Mouse (Mus musculus) brain, adult 2 months (tissue): ENCODE data around the gene Tlx2.
A peak's percentile ranks its signal among the peaks of the same experiment; 100 is the strongest.

Experiments
- DNase-seq: peaks from one replicate; pipeline ENCODE4 v3.0.0; 2011; ENCODE audit warnings: low read depth, low spot score

Gene Tlx2

DNA sequence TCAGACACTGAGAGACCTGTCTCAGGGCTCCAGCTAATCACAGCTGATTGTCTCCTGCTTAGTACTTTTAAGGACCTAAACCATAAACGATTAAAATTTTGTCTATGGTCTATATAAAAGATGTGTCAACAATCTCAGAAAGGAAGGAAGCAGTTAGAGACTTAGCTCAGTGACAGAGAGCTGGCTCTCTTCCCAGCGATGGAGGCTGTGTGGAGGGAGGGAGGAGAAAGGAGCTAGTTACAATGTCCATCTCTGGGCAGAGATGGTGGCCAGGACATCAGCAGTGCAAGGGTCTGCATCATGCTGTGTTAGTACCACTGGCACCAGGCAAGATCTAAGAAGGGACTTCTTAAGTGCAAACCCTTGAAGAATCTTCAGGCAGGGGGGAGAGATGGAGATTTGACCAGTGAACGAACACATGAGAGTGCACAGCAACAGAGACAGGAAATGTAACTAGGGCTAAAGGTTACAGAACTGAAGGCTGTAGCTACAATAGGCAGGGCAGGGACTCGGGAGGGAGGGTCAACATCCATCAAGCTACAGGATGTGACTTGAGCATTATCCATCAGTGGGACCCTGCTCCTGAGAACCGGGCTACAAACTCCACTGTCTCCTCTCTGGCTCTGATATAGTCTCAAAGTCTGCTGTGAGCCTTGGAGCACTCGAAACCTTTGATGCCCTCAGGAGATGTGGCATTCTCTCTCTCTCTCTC is 22.5 kb upstream of the Tlx2 start:
- no peak for DNase-seq

DNA sequence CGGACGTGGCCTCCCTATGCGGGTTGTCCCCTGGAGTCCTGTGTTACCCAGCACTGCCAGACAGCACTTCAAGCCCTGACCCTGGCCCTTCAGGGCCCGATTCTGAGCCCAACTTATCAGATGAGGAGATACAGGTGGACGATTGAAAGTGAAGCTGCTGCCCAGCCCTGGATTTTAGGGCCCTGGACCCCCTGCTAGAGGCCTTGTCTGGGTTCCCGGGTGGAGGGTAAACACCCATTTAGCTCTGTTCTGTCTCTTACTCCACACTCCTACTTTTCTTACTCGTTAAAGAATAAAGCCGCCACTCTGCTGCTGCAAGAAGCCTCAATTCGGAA is 17.8 kb upstream of the Tlx2 start:
- no peak for DNase-seq

DNA sequence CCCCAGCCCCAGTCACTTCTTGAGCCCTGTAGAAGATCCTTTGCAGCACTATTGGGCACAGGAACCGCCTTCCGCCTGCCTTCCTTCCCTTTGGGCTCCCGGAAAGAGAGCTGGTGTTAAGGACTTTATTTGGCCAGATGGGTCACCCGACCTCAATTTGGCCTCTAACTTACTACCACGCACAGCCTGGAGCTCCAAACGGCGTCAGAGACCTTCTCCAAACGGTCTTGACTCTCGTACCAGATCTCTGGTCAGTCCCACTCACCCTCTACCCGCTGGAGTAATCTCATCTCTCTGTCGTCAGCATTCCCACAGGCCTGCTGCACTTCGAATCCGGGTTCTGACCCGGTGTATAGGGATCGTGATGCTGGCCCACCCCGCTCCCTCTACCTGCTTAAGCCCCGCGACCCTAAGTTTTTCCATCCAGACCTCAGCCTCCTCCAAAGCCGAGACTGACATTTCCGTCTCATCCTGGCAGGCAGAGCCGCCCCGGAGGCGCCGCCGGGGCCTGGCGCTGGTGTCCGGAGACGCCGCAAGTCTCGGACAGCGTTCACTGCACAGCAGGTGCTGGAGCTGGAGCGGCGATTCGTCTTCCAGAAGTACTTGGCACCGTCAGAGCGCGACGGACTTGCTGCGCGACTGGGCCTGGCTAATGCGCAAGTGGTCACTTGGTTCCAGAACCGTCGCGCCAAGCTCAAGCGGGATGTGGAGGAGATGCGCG is 17.3 kb upstream of the Tlx2 start:
- DNase-seq, result no peak

DNA sequence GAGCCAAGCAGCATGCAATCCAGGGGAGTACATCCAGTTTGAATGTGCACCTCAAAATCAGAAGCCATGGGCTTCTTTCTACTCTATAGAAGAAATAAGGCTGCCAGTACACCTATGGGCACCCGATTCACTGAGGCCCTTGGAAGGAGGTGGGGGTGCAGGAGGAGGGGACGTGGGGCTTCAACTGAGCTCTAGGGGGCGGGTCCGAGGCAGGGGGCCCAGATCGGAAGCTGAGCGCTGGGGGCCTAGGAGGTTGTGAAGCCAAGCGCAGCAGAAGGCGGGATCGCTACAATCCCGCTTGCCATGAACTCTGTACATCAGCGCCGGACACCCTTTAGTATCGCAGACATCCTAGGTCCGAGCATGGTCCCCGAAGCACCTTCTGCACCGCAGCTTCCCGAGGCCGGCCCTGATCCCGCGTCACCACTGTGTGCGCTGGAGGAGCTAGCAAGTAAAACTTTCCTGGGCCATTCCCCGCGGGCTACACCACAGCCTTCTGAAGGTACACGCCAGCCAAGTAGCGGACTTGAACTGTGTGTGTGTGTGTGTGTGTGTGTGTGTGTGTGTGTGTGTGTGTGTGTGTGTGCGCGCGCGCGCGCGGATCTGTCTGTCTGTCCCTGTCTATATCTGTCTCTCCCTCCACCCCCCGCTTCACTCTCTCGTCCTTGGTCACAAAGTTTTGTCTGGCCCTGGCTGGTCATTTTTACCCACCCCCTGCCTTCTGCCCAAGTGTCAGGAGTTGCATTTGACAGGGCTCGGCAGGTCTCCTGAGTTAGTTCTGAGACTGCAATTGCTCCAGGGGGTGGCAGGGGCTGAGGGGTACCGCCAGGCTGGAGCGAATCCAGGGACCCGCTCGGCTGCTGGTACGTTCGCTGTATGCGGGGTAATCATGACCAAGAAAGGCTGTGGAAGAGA is 16.3 kb upstream of the Tlx2 start, which contains the start of gene Lbx2:
Lbx2 (plus strand) TSS at position 247 of the 915 bp plus-strand sequence.
- no peak for DNase-seq

DNA sequence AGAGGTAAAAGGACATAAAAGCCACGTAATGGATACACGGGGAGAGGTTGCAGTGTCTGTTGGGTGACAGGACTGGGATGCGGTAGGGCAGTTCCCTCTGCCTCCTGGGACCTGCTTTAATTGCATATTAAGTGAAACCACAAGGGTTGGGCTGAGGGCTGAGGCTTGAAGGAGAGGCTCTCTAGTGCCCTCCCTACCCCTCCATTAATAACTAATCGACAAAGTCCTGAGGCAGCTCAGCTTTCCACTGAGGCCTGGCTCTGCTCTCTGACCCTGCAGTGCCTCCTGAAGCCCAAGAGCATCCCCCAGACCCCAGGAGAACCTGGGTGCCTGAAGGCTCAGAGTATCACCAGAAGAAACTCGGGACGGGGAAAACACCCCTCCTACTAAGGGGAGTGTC is 14.4 kb upstream of the Tlx2 start:
- no peak for DNase-seq

DNA sequence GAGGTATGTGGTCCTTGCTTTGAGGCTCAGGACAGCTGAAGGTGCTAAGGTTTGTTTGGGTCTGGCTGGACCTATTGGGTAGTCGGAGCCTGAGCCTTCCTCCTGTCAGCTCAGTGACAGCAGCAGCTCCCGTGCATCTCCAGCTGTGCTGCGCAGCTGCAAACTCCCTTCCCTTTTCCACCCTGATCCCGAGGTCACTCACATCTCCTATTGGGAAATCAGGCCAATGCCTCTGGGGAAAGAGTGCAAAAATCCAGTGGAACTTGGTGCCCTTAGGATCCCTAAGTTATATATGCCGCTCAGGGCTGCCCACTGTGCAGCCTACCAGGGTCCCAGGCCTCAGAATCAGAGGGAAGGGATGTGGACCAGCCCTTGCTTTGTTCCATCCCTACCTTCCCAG is 13.4 kb upstream of the Tlx2 start:
- DNase-seq, result no peak

DNA sequence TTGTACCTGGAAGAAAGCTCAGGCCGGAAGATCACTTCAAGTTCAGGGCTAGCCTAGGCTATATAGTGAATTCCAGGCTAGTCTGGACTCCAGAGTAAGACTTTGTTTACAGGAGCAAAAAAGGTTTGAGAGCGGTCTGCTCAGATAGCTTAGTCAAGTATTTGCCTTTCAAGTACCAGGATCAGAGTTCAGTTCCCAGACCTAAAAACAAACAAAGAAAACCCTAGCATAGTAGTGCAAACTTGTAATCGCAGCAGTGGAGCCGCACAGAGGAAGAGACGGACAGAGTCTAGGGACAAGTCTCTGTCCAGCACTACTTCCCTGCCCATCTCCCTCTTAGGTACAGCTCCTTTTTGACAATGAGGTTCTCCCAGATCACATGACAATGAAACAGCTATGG is 10.1 kb upstream of the Tlx2 start:
- DNase-seq, result no peak

DNA sequence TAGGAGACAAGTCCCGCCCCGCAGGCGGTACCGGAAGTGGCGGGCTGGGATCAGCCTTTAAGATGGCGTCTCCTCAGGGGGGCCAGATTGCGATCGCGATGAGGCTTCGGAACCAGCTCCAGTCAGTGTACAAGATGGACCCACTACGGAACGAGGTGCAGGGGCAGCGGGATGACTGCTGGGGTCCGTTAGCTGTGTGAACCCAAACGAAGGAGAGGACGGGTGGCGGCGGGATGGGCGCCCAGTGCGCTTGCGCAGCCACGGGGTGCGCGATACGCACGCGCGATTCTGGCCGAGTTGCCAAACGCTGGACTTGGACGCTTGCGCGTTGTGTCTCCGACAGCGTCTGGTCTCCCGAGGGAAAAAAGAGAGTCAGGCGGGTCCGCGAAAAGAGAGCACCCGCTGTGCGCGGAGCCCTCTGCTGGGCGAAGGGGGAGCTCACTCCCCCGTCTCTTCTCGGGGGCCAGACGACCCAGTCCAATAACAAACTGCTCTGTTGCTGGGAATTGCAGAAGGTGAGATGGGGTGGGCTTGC is 8.3 kb upstream of the Tlx2 start:
- peak; percentile 96 for DNase-seq

DNA sequence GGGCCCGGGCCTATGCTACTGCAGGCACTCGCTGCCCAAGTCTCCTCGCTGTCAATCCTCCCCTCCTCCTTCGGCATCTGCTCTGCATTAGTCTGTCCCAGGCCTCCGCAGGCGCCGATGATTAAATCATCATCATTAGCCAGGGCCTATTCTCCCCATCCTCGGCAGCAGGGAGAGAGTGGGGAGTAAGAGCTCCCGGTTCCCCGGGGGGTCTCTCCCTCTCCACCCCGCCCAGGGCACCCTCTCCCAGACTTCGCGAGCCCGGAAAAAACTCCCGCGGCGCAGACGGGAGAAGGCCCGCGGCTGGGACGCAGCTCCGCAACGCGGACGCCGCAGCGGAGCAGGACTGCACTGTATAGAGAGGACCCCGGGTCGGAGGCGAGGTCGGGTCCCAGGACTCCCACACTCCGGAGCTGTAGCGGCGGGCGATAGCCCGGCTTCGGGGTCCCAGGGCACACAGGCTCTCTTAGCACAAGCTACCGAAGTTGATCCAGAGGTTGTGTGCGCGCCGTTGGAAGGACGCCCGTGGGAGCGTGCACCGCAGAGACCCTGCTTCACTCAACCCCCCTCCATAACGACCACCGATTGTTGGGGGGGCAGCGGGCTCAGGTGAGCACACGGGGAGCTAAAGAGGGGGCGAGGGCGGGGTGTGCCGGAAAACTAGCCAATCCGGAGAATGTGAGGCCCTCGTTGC is 7.7 kb upstream of the Tlx2 start, which contains the start of gene Pcgf1:
Pcgf1 (plus strand) TSS at position 240 of the 694 bp plus-strand sequence.
- peak; percentile 99 for DNase-seq

DNA sequence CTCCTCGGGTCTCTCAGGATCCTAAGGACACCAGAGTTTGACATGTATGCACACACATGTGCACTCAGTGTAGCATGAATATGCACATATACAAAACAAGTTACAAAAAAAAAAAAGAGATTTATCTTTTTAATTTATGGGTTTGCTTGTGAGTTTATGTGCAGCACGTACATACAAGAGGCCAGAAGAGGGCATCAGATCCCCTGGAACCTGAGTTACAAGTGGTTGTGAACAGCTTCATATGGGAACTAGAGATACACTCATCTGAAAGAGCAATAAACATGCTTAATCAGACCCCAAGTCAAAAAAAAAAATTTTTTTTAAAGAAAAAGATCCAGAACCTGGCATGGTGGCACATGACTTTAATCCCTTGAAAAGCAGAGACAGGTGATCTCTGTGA is 4.9 kb upstream of the Tlx2 start:
- DNase-seq, result peak; percentile 22

DNA sequence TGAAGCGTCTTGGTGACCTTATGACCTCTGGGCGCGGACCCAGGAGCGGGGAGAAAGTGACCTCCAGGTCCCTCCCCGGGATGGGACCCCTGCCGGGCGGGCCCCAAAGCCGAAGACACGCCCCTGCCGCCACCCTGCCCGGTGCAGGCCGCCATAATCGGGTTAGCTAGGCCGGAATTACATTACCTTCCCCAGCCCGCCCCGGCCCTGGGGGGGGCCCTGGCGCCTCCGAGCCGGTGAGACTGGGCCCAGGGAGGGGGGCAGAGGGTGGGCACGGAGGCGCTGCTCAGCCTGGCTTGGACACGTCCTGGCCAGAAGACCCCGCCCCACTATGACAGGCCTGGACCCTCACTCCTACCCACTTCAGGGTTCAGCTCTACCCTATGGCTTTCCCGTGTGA is 1.1 kb upstream of the Tlx2 start:
- no peak for DNase-seq

DNA sequence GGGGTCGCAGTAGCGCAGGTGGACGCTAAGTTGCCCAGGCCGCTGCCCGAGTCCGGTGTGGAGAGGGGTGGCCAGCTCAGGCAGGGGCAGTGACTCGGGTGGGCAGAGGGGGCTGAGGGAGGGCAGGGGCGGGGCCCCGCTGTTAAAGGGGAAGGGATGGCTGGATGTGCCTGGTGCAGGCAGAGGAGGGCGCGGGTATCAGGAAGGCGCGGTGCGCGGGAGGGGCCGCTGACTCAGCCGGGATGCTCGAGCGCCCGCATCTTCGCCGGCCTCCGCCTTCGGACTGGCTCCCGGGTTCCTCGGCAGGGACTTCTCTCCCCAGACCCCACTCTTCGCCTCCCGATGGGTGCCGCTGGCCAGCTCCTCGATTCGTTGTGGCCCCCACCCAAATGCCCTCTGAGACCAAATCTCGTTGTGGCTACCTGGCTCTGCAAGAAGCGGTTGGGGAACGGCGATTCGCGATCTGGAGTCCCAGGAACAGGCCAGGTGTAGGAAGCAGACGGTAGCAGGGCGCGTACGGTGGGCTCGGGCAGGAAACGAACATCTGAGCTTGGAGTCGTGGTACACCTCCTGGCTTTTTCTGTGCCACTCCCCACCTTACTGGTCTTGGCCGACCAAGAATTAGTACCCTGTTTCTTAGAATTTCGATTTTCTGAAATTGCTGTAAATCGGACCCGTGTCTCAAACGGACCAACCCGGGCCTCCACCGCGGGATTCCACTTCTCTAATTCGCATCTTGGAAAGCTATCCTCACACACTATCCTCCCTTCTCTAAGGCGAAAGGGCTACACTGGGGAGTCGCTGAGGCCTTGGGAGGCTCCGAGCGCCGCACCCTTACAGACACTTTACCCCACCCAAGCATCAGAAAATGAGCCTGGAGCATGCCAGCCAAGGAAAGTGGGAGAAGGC is 472 bp upstream of the Tlx2 start:
- no peak for DNase-seq

DNA sequence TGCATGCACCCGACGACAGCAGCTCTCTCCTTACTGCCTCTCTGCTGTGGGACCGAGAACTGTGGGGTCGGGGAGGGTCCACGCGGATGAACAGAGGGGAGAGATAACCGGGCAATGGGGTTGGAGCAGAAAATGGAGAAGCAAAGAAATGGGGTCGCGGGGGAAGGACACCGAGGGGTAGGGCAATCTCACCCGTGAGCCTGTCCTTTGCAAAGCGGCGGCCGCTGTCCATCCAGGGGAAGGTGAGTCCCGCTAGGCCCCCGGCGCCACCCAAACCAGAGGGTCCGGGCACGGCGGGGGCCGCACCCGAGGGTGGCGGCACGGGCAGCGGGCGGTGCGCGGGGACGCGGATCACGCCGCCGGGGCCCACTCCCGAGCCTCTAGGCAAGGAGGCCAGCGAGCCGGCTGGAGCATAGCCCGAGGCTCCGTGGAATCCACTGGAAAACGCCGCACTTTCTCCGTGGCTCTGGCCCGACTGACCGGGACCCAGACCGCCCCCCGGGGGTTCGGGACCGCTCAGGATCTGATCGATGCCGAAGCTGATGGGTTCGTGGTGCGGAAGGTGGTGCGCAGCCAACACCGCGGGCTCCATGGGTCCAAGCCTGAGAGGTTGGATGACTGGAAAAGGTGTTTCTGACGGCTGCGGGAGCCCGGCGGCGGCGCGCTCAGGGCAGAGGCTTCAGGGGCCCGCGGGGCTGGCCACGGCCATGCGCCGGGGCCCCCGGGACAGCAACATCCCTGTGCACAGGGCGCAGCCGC is 426 bp downstream of the Tlx2 start:
- DNase-seq, result no peak

DNA sequence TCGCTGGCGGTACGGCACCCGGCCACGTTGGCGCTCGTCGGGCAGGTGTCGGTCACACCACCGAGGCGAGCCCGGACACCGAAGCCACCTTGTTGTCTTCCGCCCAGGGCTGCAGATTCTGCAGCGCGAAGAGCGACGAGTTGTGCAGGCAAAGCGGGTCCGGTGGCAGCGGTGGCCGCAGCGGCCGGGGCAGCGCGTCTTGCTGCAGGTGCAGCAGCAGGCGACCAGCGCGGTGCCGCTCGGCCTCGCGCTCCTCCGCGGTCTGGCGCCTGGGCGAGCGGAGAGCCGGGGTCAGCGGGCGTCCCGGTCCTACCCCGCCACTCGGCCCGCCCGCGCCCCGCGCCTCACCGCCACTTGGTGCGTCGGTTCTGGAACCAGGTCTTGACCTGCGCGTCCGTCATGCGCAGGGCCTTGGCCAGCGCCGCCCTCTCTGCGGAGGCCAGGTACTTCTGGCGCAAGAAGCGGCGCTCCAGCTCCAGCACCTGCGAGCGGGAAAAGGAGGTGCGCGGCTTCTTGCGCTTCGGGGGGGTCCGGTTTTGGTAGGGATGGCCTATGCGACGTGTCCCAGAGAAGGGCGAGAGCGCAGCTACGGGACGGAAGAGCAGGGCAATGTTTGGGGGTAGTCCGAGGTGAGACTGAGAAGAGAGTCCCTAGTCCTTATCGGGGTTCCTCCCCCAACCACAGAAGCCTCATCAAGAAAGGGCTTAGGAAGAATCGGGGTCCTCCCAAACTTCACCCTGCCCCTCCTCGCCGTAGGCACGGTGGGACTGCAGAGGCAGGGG is 1.2 kb downstream of the Tlx2 start:
- no peak for DNase-seq

DNA sequence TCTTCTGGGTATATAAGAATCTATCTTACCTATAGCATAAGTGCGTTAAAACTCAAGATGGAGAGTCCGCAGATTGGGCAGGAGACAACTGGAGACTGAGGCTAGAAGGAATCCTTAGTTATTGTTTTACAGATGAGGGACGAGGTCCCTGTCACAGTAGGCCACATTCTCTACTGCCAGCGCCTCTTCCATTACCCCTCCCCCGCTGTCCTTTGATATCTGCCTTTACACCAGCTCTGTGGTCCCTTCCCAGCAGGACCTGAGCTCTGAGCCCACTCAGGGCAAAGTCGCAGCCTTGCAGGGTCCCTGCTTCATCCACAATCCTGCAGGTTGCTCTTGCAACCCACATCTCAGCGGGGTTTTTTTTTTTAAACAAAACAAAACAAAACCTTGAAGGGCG is 1.9 kb downstream of the Tlx2 start:
- DNase-seq, result no peak

DNA sequence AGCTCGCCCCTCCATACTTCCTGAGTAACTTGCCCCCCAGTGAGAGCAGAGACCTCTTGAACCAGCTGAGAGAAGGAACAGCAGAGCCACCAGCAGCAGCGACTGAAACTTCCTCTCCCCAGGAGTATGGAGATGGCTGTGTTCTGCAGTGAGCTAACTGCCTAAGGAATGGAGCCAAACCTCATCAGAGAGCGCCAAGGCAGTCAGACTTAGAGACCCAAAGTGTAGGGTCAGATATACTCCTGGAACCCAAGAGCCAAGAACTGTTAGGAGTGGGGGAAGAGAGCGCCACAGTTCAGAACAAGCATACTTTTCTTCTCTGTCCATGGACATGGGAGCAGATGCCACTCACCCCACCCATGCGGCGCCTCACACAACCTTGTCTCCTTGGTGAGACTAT is 3.7 kb downstream of the Tlx2 start:
- DNase-seq, result no peak

DNA sequence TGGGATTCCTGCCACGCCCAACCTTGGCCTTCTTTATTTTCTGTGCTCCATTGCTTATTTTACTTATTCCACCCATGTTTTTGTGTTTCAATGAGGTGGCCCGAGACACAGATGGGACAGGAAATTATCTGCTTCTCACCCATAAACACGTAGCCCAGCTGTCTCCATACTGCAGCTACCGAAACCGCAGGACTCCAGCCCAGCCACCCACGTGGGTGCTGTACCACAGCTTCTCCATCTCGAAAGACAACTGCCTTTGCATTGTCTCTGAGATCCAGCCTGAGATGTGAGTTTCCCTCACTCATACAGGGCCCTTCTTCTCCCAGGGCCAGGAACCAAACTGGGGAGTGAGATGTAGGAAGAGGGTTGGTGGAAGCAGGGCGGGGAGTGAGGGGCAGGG is 4.1 kb downstream of the Tlx2 start:
- DNase-seq, result no peak

DNA sequence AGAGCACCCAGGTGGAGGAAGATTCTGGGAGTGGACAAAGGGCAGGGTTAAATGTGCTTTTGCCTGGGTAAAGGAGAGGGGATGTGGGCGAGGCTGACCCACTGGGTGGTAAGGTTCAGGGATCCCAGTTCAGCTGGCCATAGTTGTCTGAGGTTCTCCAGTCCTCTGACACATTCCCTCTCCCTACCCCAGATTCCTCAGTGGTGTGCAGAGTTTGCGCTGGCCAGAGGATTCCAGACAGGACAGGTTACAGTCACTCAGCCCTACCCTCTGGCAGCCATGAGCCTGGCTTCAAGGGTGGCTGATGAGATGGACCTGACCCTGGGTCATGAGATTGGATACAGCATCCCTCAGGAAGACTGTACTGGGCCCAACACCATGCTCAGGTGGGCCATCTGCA is 11.4 kb downstream of the Tlx2 start:
- DNase-seq, result no peak

DNA sequence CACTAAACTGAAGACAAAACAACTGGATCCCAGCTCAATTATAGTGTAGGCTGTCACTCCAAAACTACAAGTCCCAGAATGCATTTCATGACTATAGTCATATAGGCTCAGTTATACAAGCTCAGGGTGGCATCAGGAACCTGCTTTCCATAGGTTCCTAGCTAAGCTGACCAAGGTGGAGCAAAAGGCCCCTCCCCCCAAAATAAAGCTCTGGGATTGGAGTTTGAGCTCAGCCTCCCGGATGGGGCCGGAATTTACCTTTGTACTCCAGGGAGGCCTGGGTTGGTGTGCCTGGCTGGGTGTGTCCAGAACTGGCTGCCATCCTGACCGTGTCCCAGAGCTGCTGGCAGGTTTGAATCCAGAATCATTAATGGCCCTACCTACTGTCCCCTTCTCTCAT is 12.3 kb downstream of the Tlx2 start, which contains the start of gene Dqx1:
Dqx1 (plus strand) TSS at position 55 of the 400 bp plus-strand sequence.
- peak; percentile 78 for DNase-seq
